Mouse (Mus musculus): Measurements from ENCODE around the gene Gm28051.
A peak's percentile ranks its signal among the peaks of the same experiment; 100 is the strongest.

Gene Gm28051

DNA sequence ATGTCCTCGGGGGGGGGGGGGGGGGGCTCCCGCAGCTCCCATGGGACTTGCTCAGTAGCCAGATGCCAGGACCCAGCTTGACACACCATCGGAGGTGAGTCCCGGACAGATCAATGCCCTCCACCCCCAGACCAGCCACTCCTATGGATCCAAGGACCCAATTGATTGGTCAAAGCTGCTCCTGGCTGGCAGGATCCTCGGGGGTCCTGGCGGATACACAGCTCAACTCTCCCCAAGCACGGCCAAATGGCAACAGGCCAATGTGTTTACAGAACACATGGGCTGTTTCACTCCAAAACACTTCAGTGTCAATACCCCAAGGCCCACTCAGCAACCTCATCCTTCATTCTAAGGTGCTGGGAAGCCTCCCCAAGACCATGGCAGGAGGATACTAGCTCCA lies 65.8 kb downstream of the Gm28051 start:
- Histone ChIP-seq H3K27me3 (ENCODE audit: control insufficient read depth, insufficient read depth, low read length, poor library complexity, severe bottlenecking) (no peaks in the 10 kb centered on the region), H3K36me3 (ENCODE audit: control insufficient read depth, insufficient read depth, low read length, poor library complexity, severe bottlenecking) (no peaks in the 10 kb centered on the region)
- no peak for DNase-seq (ENCODE audit: low read depth, low spot score)

DNA sequence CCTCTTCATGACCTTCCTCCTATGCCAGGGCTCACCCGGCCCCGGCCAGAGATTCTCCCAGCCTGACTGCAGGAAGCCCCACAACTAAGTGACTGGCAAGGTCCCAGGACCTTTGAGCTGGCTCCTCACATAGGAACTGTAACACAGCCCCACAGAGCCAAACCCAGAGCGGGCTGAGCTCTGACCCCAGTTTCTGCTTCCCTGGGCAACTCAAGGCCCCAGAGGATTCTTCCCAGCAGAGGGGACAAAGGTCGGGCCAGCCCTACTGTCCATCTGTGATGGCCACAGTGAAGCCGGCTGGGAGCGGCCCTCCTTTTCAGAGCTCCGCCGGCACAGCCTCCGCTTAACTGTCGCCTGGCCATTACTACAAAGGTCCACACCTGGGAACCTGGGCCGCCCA lies 66.4 kb downstream of the Gm28051 start:
- Histone ChIP-seq H3K27me3 (ENCODE audit: control insufficient read depth, insufficient read depth, low read length, poor library complexity, severe bottlenecking) (no peaks in the 10 kb centered on the region), H3K36me3 (ENCODE audit: control insufficient read depth, insufficient read depth, low read length, poor library complexity, severe bottlenecking) (no peaks in the 10 kb centered on the region)
- no peak for DNase-seq (ENCODE audit: low read depth, low spot score)

DNA sequence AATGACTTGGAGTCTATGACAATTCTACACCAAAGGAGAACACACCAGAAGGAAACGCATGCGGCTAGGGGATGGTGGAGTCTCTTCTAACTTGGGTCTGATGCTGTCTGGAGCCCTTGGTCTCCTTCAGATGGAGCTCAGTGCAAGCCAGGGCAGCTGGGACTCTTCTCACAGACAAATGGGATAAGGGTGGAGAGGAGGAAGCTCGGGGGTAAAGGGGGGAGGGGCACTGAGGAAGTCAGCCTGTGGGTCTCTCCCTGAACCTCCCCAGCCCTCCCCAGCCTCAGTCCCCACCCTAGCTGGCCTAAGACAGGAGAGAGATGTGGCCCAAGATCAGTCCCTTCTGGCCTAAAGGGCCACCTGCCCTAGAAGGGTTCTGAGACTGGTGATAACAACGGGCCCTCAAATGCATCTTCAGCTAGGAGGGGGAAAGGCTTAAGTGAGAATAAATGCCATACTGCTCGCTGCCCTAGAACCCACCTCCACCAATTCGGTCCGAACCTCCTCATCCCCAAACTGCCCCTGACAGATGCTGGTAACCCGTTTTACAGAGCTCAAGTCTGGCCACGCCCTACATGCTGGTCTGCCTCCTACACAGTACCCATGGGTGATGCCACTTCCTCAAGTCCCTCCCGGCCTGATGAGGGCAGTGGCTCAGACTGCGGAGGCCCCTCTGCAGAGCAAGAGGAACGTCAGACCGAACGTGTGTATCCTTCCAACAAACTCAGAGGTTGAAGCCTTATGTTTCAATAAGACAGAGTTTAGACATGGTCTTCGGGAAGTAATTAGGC lies 67.6 kb downstream of the Gm28051 start:
- peak; percentile 81 for DNase-seq (ENCODE audit: low read depth, low spot score)
- H3K36me3 ChIP-seq (ENCODE audit: control insufficient read depth, insufficient read depth, low read length, poor library complexity, severe bottlenecking) = no peaks in the 10 kb centered on the region
- no peaks in the 10 kb centered on the region for H3K27me3 ChIP-seq (ENCODE audit: control insufficient read depth, insufficient read depth, low read length, poor library complexity, severe bottlenecking)

DNA sequence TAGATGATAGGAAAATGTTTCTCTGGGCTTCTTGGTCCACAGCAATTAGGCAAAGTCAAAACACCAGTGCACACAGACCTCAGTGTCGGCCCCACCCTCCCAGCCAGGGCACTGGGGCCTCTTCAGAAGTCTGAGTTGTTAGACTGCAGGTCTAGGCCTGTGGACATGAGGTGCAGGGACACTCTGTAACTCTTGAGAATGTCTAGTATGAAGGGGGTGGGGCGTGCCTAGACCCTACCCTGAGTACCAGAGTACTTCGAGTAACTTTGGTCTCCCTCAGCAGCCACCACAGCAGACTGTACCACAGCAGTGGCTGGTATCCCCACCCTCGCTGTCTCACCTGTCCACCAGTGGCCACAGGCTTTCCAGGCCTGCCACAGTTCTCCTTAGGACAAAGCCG lies 71.2 kb downstream of the Gm28051 start:
- DNase-seq (ENCODE audit: low read depth, low spot score) = no peak
- Histone ChIP-seq H3K36me3 (ENCODE audit: control insufficient read depth, insufficient read depth, low read length, poor library complexity, severe bottlenecking) (no peaks in the 10 kb centered on the region), H3K27me3 (ENCODE audit: control insufficient read depth, insufficient read depth, low read length, poor library complexity, severe bottlenecking) (no peaks in the 10 kb centered on the region)

DNA sequence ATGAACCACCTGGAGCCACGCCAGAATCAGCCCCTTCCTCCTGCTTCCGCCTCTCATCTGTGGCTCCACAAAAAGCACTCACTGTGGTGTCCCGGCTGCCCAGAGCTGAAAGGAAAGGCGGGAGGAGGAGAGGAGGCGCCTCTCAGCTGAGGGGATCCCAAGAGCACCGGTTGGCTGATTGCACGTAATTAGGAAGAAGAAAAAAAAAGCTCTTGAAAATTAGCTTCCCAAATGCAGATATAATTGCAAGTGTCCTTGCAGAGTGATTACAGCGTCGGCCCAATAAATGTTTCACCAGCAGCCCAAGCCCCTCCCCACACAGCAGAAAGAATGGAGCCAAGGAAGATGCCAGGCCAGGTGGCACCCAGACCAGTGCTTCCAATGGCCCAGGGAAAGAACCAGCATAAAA lies 72.0 kb downstream of the Gm28051 start:
- no peaks in the 10 kb centered on the region for H3K27me3 ChIP-seq (ENCODE audit: control insufficient read depth, insufficient read depth, low read length, poor library complexity, severe bottlenecking)
- no peak for DNase-seq (ENCODE audit: low read depth, low spot score)
- no peaks in the 10 kb centered on the region for H3K36me3 ChIP-seq (ENCODE audit: control insufficient read depth, insufficient read depth, low read length, poor library complexity, severe bottlenecking)

DNA sequence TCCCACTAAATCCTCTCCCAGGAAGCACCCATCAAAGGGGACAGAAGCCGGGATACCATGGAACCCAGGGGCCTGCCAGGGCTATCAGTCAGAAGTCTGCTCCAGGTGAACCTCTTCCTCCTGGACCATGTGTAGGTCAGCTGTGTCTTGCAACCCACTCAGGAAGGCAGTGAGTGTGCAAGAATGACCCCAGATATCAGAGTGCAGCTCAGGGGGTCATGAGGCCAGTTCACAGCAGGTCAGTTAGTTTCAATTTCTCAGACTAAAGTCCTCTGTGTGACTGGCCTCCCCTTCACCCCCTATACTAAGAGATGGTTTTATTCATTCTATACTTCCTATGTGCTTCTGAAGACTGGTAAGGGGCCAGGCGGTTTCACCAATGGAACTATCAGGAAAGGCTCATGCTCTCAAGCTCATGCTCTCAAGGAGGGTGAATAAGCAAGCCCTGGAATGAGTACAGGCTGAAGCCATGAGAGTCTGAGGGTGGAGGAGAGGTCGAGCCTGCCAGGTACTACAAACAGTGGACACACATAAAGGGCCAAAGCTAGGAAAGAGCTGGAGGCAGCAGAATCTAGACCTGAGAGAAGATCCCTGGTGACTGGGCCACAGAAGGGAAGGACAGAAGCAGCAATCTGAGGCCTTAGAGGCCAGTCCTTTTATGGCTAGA lies 72.7 kb downstream of the Gm28051 start:
- no peaks in the 10 kb centered on the region for H3K27me3 ChIP-seq (ENCODE audit: control insufficient read depth, insufficient read depth, low read length, poor library complexity, severe bottlenecking)
- H3K36me3 ChIP-seq (ENCODE audit: control insufficient read depth, insufficient read depth, low read length, poor library complexity, severe bottlenecking) = no peaks in the 10 kb centered on the region
- DNase-seq (ENCODE audit: low read depth, low spot score) = no peak

DNA sequence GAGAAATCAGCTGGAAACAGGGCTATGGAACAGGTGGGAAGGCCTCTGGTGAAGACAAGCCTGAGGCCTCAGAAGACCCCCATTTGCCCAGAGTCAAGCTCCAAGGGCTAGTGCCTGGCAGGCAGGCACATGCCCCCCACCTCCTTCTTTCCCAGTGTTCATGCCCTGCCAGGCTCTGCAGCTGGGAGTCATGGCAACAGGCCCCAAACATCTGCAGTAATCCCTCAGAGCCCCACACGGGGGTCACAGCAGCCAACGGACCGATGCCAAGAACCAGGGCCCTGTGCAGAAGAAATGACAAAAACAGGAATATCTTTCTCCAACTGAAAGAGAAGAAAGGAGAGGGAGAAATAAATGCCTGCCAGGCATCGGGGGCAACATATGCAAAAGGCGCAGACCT lies 73.6 kb downstream of the Gm28051 start:
- no peak for DNase-seq (ENCODE audit: low read depth, low spot score)
- H3K27me3 ChIP-seq (ENCODE audit: control insufficient read depth, insufficient read depth, low read length, poor library complexity, severe bottlenecking) = no peaks in the 10 kb centered on the region
- H3K36me3 ChIP-seq (ENCODE audit: control insufficient read depth, insufficient read depth, low read length, poor library complexity, severe bottlenecking) = no peaks in the 10 kb centered on the region

DNA sequence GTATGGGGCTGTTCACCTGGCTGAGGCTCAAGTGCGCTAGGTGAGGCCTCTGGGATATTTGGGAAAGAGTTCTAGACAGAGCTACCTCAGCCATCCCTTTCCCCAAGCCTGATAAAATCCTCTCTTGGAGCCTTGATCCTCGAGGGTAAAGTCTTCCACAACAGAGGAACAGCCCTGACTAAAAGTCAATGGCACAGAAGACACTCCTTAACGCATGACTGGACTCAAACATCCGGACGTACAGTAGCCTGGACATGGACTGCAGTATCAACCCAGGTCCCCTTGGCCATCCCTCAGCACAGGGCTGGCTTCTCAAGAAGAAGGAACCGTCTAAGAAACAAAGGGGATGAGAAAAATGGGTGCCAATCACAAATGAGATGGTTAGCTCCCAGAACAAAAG lies 74.1 kb downstream of the Gm28051 start:
- Histone ChIP-seq H3K27me3 (ENCODE audit: control insufficient read depth, insufficient read depth, low read length, poor library complexity, severe bottlenecking) (no peaks in the 10 kb centered on the region), H3K36me3 (ENCODE audit: control insufficient read depth, insufficient read depth, low read length, poor library complexity, severe bottlenecking) (no peaks in the 10 kb centered on the region)
- DNase-seq (ENCODE audit: low read depth, low spot score) = no peak

DNA sequence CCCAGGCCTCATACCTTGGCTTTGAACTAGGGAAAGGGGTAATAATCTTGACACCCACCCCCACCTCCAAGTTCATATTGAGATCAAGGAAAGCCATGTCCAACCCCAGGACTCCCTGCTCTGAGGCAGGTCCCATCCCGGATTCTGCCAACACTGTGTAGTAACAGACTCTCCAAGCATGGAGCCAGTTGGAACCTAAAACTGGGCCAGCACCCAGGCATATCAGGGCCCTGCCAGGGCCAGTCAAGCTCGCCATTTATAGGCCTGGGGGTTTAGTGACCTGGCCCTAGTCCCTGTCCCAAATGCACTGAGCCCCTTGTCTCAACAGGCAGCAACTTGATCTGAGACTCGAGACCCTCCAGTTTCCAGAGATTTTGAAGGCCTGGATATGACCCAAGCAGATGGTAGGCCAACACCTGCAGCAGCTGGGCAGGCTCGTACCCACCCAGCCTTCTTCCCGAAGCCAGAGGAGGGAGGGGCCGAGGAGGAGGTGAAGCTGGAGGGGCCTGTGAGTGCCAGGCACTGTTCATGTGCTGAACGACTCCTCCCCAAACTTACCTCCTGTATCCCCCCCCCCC lies 74.8 kb downstream of the Gm28051 start:
- no peak for DNase-seq (ENCODE audit: low read depth, low spot score)
- H3K36me3 ChIP-seq (ENCODE audit: control insufficient read depth, insufficient read depth, low read length, poor library complexity, severe bottlenecking) = no peaks in the 10 kb centered on the region
- H3K27me3 ChIP-seq (ENCODE audit: control insufficient read depth, insufficient read depth, low read length, poor library complexity, severe bottlenecking) = no peaks in the 10 kb centered on the region

DNA sequence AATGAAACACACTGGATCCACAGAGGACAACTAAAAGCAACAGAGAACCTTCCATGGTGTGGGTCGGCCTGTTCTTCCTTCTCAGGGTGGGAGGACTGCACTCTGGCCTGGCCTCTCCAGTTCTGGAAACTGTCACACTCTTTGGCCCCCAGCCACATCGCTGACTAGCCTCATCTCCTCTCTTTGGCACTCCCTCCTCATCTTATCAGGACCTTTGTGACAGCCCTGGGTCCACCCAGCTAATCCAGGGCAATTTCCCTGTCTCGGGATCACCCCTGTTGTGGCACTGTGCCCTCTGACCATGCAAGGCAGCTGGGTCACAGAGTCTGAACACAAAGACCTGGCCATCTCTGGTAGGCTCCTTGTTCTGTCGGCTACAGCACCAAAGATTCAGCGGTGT lies 75.5 kb downstream of the Gm28051 start:
- Histone ChIP-seq H3K36me3 (ENCODE audit: control insufficient read depth, insufficient read depth, low read length, poor library complexity, severe bottlenecking) (no peaks in the 10 kb centered on the region), H3K27me3 (ENCODE audit: control insufficient read depth, insufficient read depth, low read length, poor library complexity, severe bottlenecking) (no peaks in the 10 kb centered on the region)
- no peak for DNase-seq (ENCODE audit: low read depth, low spot score)

DNA sequence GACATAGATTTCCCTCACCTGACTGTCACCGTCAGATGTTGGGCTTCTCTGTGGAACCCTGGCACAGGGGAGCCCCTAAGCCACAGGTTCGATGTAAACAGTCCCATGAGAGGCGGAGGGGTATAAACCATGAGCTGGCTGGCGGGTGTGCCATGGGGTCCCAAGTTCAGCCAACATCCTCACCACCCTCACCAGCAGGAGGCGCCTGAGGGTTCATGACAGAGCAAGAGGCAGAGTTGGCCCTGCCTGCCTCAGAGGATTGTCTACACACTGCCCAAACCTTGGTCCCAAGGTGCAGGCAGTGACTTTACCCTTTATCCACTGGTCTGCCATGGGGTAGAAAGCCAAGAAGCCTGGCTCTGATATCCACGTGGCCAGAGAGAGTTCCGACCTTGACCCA lies 76.0 kb downstream of the Gm28051 start:
- H3K27me3 ChIP-seq (ENCODE audit: control insufficient read depth, insufficient read depth, low read length, poor library complexity, severe bottlenecking) = no peaks in the 10 kb centered on the region
- H3K36me3 ChIP-seq (ENCODE audit: control insufficient read depth, insufficient read depth, low read length, poor library complexity, severe bottlenecking) = no peaks in the 10 kb centered on the region
- DNase-seq (ENCODE audit: low read depth, low spot score) = peak; percentile 52

DNA sequence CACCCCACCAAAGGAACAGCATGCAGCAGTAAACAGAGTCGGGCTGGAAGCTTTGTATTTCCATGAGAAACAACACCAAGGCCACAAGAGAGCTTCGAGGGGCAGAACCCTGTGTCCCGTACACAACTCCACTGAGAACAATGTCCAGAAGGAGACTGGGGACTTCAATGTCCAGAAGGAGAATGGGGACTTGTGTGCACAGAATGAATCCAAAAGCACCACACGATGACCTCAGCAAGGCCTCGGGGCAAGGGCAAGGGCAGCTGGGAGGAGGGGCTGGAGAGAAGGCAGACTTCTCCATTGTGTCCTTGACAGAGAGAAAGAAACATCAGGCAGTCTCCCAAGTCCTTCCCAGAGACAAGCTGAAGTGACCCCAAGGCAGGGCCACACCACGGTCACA lies 78.7 kb downstream of the Gm28051 start:
- H3K36me3 ChIP-seq (ENCODE audit: control insufficient read depth, insufficient read depth, low read length, poor library complexity, severe bottlenecking) = no peaks in the 10 kb centered on the region
- no peak for DNase-seq (ENCODE audit: low read depth, low spot score)
- no peaks in the 10 kb centered on the region for H3K27me3 ChIP-seq (ENCODE audit: control insufficient read depth, insufficient read depth, low read length, poor library complexity, severe bottlenecking)

DNA sequence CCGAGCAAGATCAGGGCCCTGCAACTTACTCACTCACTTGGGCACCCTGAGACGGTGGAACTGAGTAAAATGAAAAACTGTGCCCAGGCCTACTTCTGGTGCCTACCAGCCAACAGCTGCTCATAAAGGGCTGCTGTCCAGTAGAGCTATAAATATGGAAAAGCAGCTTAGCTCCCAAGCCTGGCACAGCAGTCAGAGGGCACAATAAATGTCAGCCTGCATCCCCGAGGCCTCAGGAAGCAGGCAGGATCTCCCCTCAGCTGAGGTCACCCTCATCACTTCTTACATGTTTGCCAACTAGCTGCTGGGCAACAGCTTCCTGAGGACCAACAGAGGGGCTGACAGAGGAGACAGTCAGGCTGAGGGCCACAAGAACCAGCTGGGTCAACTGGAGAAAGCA lies 80.5 kb downstream of the Gm28051 start:
- no peaks in the 10 kb centered on the region for H3K27me3 ChIP-seq (ENCODE audit: control insufficient read depth, insufficient read depth, low read length, poor library complexity, severe bottlenecking)
- DNase-seq (ENCODE audit: low read depth, low spot score) = no peak

DNA sequence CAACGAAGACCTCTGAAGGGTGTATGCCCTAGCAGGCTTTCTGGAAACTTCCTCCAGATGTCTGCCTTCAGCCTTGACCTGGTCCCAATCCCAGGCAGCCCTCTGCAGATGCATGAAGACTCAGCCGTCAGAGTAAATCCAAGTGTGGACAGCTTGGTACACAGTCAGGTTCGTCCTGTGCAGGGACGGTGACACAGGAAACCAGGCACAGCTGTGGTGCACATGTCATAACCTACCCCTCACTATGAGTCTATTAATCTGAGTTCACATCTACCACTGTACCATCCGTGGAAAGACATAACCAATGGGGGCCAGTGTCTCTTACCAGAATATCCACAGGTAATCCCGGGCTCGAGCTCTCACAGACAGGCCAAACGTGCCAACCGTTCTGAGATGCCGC lies 83.0 kb downstream of the Gm28051 start:
- DNase-seq (ENCODE audit: low read depth, low spot score) = no peak
- no peaks in the 10 kb centered on the region for H3K36me3 ChIP-seq (ENCODE audit: control insufficient read depth, insufficient read depth, low read length, poor library complexity, severe bottlenecking)
- no peaks in the 10 kb centered on the region for H3K27me3 ChIP-seq (ENCODE audit: control insufficient read depth, insufficient read depth, low read length, poor library complexity, severe bottlenecking)

More for the DNA sequence above, 80.5 kb downstream of the Gm28051 start:
- H3K36me3 ChIP-seq (ENCODE audit: control insufficient read depth, insufficient read depth, low read length, poor library complexity, severe bottlenecking) = no peaks in the 10 kb centered on the region

DNA sequence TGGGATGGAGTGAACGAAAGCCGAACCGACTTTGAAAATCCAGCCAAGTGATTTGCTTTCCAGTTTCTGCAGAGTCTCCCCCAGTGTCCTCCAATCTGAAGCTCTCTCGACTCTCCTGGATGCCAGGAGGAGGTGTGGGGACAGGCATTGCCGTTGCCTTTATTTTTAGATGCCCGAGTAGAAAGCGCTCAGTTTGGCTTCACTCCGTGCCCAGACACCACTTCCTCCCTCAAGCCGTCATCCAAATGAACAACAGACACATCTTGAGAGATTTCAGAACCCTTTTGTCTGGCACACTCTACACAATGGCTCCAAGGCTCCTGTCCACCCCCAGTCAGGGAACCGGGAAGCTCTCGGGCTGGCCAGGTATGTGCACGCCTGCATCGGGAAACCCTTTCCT lies 83.4 kb downstream of the Gm28051 start:
- DNase-seq (ENCODE audit: low read depth, low spot score) = no peak
- no peaks in the 10 kb centered on the region for H3K36me3 ChIP-seq (ENCODE audit: control insufficient read depth, insufficient read depth, low read length, poor library complexity, severe bottlenecking)
- H3K27me3 ChIP-seq (ENCODE audit: control insufficient read depth, insufficient read depth, low read length, poor library complexity, severe bottlenecking) = no peaks in the 10 kb centered on the region

Measured in splenic B cell, adult 2 months (primary cell).